Mouse (Mus musculus) stomach, postnatal 0 days (tissue): Measurements from ENCODE around the gene Srpk1.

Experiments used
- CTCF ChIP-seq: IDR thresholded peaks from 2 replicates; pipeline ENCODE4 v1.5.1; 2016; ENCODE audit warnings: antibody characterized with exemption, low read depth, mild to moderate bottlenecking, moderate library complexity
- EP300 ChIP-seq: optimal IDR thresholded peaks from 2 replicates; pipeline ENCODE3; 2016; ENCODE audit warnings: antibody characterized with exemption

DNA sequence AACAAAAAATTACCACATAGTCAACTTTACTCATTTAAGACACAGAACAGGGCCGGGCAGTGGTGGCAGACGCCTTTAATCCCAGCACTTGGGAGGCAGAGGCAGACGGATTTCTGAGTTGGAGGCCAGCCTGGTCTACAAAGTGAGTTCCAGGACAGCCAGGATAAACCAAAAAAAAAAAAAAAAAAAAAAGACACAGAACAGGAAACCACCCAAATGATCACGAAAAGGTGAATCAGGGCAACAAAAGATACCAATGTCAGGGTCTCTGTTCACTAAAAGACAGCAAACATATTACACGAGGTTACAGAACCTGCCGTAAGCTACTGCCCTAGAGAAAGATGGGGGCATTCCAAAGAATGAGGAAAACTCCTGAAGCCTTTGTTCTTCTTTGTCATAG is 9.4 kb downstream of the Srpk1 start:
- TF ChIP-seq EP300: no peak
- no peak for TF ChIP-seq CTCF
